Mouse (Mus musculus): ENCODE measurements at regions not wholly inside any gene's neighbourhood (a gene's known extent, or its start where the extent isn't known, plus 50 kb on each side); places are given as distances from the start of the nearest gene placed in this dataset.

DNA sequence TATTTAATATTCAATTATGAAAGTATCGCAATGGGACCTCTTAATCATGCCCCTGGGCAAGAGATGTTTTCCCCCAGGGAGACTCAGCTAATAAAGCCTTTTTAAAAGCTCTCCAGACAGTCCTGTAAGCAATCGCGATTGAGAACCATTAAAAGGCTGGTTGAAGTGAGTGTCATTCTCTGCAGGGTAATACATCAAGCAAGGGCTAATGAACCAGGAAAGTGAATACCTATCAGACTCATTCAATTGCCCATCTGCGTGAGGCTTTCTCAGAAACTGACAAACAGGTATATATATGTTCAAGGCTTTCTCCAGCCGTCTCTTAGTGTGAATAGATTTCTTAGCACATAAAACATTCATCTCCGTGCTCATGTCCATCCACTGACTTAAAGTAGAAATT is 286.8 kb upstream of the Xrcc4 start:
- H3K4me3 ChIP-seq (ENCODE audit: control insufficient read depth in 1 of 2, insufficient read depth in 1 of 2, low read depth in 1 of 2, low read length in 2 of 2), result no peak overlapping the region
- no peak overlapping the region for H3K4me2 ChIP-seq (ENCODE audit: low read length)
- no peaks in the 10 kb centered on the region for H3K36me3 ChIP-seq (ENCODE audit: control insufficient read depth, insufficient read depth, low read length)
- no peaks in the 10 kb centered on the region for H3K27me3 ChIP-seq (ENCODE audit: control insufficient read depth, insufficient read depth, low read length)
- no peaks in the 10 kb centered on the region for H3K9me3 ChIP-seq (ENCODE audit: control insufficient read depth, low read length)
- no peak for ATAC-seq (ENCODE audit: insufficient number of reproducible peaks, insufficient read depth, low FRiP score, low read depth)
- no peak overlapping the region for H3K27ac ChIP-seq (replicated peaks in 1 of 2; ENCODE audit: control insufficient read depth in 1 of 2, insufficient read depth in 1 of 2, low read depth in 2 of 2, low read length in 2 of 2)
- H3K4me1 ChIP-seq (ENCODE audit: control insufficient read depth in 2 of 2, insufficient read depth in 2 of 2, low read length in 2 of 2), result no peaks in the 10 kb centered on the region
- no peak overlapping the region for H3K9ac ChIP-seq (ENCODE audit: low read length)
- 89% methylated on average over 6 of the region's 6 CpGs for WGBS

- no peak overlapping the region for H3K4me2 ChIP-seq (ENCODE audit: low read length)
- H3K4me3 ChIP-seq (ENCODE audit: control insufficient read depth in 1 of 2, insufficient read depth in 1 of 2, low read depth in 1 of 2, low read length in 2 of 2), result no peak overlapping the region
- H3K27ac ChIP-seq (replicated peaks in 1 of 2; ENCODE audit: control insufficient read depth in 1 of 2, insufficient read depth in 1 of 2, low read depth in 2 of 2, low read length in 2 of 2), result no peak overlapping the region
- ATAC-seq (ENCODE audit: insufficient number of reproducible peaks, insufficient read depth, low FRiP score, low read depth), result no peak
- no peaks in the 10 kb centered on the region for H3K27me3 ChIP-seq (ENCODE audit: control insufficient read depth, insufficient read depth, low read length)
- peaks cover 7% of the 10 kb centered on the region; the same call in 1 of the 2 replicates for H3K9me3 ChIP-seq (ENCODE audit: control insufficient read depth, low read length)
- H3K4me1 ChIP-seq (ENCODE audit: control insufficient read depth in 2 of 2, insufficient read depth in 2 of 2, low read length in 2 of 2), result no peaks in the 10 kb centered on the region
- H3K36me3 ChIP-seq (ENCODE audit: control insufficient read depth, insufficient read depth, low read length), result no peaks in the 10 kb centered on the region
- WGBS, result 79% methylated on average over 4 of the region's 4 CpGs
- H3K9ac ChIP-seq (ENCODE audit: low read length), result no peak overlapping the region
These were observed 282.2 kb upstream of the Xrcc4 start for GRCm38 (mm10) chr13:90371415-90372150.

DNA sequence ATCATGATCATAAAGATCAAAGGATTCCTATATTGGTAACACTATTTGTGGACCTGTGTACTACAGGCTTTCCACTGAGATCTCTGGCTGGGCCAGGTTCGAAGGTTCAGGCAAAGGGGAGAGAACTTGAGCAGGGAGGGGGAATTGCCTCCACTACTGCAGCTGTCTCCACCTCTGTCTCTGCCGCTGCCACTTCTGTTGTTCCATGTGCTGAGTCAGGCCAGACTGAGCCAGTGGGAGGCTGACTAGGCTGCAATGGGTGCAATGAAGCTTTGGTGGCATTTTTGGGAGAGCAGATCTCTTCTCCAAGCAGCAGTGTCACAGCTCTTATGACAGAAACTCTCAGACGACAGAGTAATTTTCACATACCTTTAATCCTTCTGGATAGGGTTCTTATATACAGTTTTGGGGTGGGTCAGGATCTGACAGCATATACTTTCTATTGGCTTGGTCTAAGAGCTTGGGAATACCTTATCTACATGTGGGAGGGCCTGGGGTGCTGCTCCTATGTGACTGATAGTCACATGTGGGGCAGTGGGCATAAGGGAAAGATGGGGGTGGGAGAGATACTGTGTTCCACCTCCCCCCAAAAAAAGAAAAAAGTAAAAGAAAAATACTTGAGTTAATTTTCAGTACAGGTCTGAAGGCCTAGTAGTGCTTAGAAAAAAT is 281.5 kb upstream of the Xrcc4 start:
- Histone ChIP-seq H3K9ac (ENCODE audit: low read length) (no peak overlapping the region), H3K36me3 (ENCODE audit: control insufficient read depth, insufficient read depth, low read length) (no peaks in the 10 kb centered on the region), H3K4me1 (ENCODE audit: control insufficient read depth in 2 of 2, insufficient read depth in 2 of 2, low read length in 2 of 2) (no peaks in the 10 kb centered on the region), H3K4me2 (ENCODE audit: low read length) (no peak overlapping the region), H3K9me3 (ENCODE audit: control insufficient read depth, low read length) (peaks cover 7% of the 10 kb centered on the region; the same call in 1 of the 2 replicates), H3K27ac (replicated peaks in 1 of 2; ENCODE audit: control insufficient read depth in 1 of 2, insufficient read depth in 1 of 2, low read depth in 2 of 2, low read length in 2 of 2) (no peak overlapping the region), H3K27me3 (ENCODE audit: control insufficient read depth, insufficient read depth, low read length) (no peaks in the 10 kb centered on the region), H3K4me3 (ENCODE audit: control insufficient read depth in 1 of 2, insufficient read depth in 1 of 2, low read depth in 1 of 2, low read length in 2 of 2) (no peak overlapping the region)
- 67% methylated on average over 3 of the region's 3 CpGs for WGBS
- no peak for ATAC-seq (ENCODE audit: insufficient number of reproducible peaks, insufficient read depth, low FRiP score, low read depth)

DNA sequence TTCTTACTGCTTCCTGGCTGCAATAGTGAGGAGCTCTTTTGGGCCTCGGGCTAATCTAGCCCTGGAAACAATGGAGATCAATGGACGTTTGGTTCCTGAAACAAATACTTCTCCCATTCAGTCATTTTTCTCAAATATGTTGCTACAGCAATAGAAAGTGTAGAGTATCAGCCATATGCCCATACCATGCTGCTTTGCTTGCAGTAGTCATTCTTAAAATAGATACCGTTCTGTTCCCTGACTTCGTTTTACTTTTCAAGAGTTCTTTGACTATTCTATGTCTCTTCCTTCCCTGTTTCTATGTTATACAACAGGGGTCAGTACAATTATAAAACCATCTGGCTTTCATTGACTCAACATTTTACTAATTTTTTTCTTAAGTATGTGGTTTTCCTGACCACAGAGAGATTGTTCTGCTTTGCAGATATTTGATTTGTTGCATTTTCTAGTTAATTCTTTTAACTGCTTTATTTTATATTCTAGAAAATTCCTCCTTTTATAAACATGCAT is 275.2 kb upstream of the Xrcc4 start:
- no peak overlapping the region for H3K27ac ChIP-seq (replicated peaks in 1 of 2; ENCODE audit: control insufficient read depth in 1 of 2, insufficient read depth in 1 of 2, low read depth in 2 of 2, low read length in 2 of 2)
- no peak for ATAC-seq (ENCODE audit: insufficient number of reproducible peaks, insufficient read depth, low FRiP score, low read depth)
- no peaks in the 10 kb centered on the region for H3K36me3 ChIP-seq (ENCODE audit: control insufficient read depth, insufficient read depth, low read length)
- no peak overlapping the region for H3K4me2 ChIP-seq (ENCODE audit: low read length)
- 67% methylated on average over 4 of the region's 4 CpGs for WGBS
- peaks cover 5% of the 10 kb centered on the region; the same call in 1 of the 2 replicates for H3K9me3 ChIP-seq (ENCODE audit: control insufficient read depth, low read length)
- H3K4me3 ChIP-seq (ENCODE audit: control insufficient read depth in 1 of 2, insufficient read depth in 1 of 2, low read depth in 1 of 2, low read length in 2 of 2), result no peak overlapping the region
- no peaks in the 10 kb centered on the region for H3K27me3 ChIP-seq (ENCODE audit: control insufficient read depth, insufficient read depth, low read length)
- peaks cover 4 to 14% of the 10 kb centered on the region in 2 experiments for H3K4me1 ChIP-seq (ENCODE audit: control insufficient read depth in 2 of 2, insufficient read depth in 2 of 2, low read length in 2 of 2)
- H3K9ac ChIP-seq (ENCODE audit: low read length), result no peak overlapping the region

DNA sequence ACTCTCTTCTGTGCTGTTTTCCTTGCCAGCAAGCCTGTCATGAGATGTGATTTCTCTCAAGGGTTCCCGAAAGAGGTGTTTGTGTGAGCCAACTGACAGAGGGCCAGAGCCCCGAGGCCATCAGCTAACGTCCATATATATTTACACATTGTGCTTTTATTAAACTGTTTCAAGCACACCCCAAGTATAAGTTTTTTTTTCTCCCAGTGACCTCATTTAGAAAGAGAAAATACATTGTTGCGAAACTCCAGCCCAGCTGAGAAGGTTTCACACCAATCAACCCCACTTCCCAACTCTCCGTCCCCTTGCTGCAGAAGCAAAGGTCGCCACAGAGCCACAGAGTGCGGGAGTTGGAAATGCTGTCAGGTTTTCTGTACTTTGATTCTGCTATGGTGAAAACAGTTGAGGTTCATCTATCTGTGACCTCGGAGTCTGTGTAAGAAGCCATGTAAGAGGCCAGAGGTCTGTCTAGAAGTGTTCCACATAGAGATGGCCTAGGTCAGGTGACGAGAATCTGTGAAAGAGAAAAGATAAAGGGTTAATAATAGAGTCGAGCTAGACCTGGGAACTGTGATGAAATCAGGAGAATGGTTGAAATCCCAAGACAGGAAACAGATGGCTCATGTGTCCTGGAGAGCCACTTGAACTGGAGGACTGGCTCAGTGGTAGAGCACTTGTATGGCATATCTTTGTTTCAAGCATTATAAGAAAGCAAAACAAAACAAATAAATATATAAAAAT is 270.6 kb upstream of the Xrcc4 start:
- 16% methylated on average over 10 of the region's 10 CpGs for WGBS
- Histone ChIP-seq H3K4me2 (ENCODE audit: low read length) (peak overlapping the region; percentile 52), H3K36me3 (ENCODE audit: control insufficient read depth, insufficient read depth, low read length) (no peaks in the 10 kb centered on the region), H3K9ac (ENCODE audit: low read length) (peak overlapping the region; percentile 26), H3K4me3 (ENCODE audit: control insufficient read depth in 1 of 2, insufficient read depth in 1 of 2, low read depth in 1 of 2, low read length in 2 of 2) (no peak overlapping the region), H3K9me3 (ENCODE audit: control insufficient read depth, low read length) (no peaks in the 10 kb centered on the region), H3K27ac (replicated peaks in 1 of 2; ENCODE audit: control insufficient read depth in 1 of 2, insufficient read depth in 1 of 2, low read depth in 2 of 2, low read length in 2 of 2) (peak overlapping the region; percentile 77 to 87), H3K4me1 (ENCODE audit: control insufficient read depth in 2 of 2, insufficient read depth in 2 of 2, low read length in 2 of 2) (peaks cover 9 to 22% of the 10 kb centered on the region in 2 experiments), H3K27me3 (ENCODE audit: control insufficient read depth, insufficient read depth, low read length) (no peaks in the 10 kb centered on the region)
- ATAC-seq (ENCODE audit: insufficient number of reproducible peaks, insufficient read depth, low FRiP score, low read depth), result peak; percentile 80

DNA sequence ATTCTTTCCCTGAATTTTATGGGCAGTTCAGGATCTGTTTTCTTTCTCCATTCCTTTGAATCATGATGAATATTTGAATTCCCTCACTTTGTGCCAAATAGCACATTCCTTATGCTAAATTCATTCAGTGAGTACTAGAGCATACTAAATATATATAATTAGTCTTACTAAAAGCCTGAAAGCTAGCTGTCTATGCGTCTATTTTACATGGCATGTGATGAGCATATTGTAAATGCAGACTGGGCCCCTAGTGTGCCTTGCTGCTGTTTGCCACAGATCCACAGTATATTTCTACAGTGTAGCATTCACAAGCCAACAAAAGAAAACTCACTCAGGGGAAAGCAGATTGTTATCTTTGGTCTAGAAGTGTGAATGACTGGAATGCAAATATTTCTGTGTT is 268.7 kb upstream of the Xrcc4 start:
- ATAC-seq (ENCODE audit: insufficient number of reproducible peaks, insufficient read depth, low FRiP score, low read depth), result no peak
- WGBS, result 86% methylated on average over 1 of the region's 1 CpGs

DNA sequence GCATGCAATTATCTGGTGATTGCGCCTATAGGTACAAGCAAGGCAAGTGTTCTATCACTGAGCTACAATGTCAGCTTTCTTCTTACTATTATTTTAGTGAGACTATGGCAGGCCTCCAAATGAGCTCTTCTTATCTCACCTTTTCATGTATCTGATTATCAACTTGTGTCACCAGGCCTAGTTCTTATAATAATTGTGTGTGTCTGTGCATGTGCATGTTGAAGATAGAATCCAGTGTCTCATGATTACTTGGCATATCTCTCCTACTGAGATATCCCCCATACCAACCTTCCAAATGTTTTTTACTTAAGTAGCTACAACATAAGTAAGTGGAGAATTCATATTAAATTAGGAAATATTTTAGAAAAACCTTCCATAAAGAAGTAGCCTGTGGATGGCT is 266.2 kb upstream of the Xrcc4 start:
- no peaks in the 10 kb centered on the region for H3K9me3 ChIP-seq (ENCODE audit: control insufficient read depth, low read length)
- ATAC-seq (ENCODE audit: insufficient number of reproducible peaks, insufficient read depth, low FRiP score, low read depth), result no peak
- H3K4me2 ChIP-seq (ENCODE audit: low read length), result no peak overlapping the region
- no peaks in the 10 kb centered on the region for H3K27me3 ChIP-seq (ENCODE audit: control insufficient read depth, insufficient read depth, low read length)
- 90% methylated on average over 1 of the region's 1 CpGs for WGBS
- no peaks in the 10 kb centered on the region for H3K36me3 ChIP-seq (ENCODE audit: control insufficient read depth, insufficient read depth, low read length)
- no peak overlapping the region for H3K27ac ChIP-seq (replicated peaks in 1 of 2; ENCODE audit: control insufficient read depth in 1 of 2, insufficient read depth in 1 of 2, low read depth in 2 of 2, low read length in 2 of 2)
- no peak overlapping the region for H3K9ac ChIP-seq (ENCODE audit: low read length)
- no peak overlapping the region for H3K4me3 ChIP-seq (ENCODE audit: control insufficient read depth in 1 of 2, insufficient read depth in 1 of 2, low read depth in 1 of 2, low read length in 2 of 2)
- peaks cover 9 to 19% of the 10 kb centered on the region in 2 experiments for H3K4me1 ChIP-seq (ENCODE audit: control insufficient read depth in 2 of 2, insufficient read depth in 2 of 2, low read length in 2 of 2)

More for the DNA sequence above, 268.7 kb upstream of the Xrcc4 start:
- no peak overlapping the region for H3K9ac ChIP-seq (ENCODE audit: low read length)
- H3K4me2 ChIP-seq (ENCODE audit: low read length), result no peak overlapping the region
- H3K4me3 ChIP-seq (ENCODE audit: control insufficient read depth in 1 of 2, insufficient read depth in 1 of 2, low read depth in 1 of 2, low read length in 2 of 2), result no peak overlapping the region
- H3K4me1 ChIP-seq (ENCODE audit: control insufficient read depth in 2 of 2, insufficient read depth in 2 of 2, low read length in 2 of 2), result peaks cover 9 to 22% of the 10 kb centered on the region in 2 experiments
- no peak overlapping the region for H3K27ac ChIP-seq (replicated peaks in 1 of 2; ENCODE audit: control insufficient read depth in 1 of 2, insufficient read depth in 1 of 2, low read depth in 2 of 2, low read length in 2 of 2)
- H3K36me3 ChIP-seq (ENCODE audit: control insufficient read depth, insufficient read depth, low read length), result no peaks in the 10 kb centered on the region
- no peaks in the 10 kb centered on the region for H3K27me3 ChIP-seq (ENCODE audit: control insufficient read depth, insufficient read depth, low read length)
- H3K9me3 ChIP-seq (ENCODE audit: control insufficient read depth, low read length), result no peaks in the 10 kb centered on the region

Data from heart, embryonic 14.5 days (tissue).